Mouse (Mus musculus) embryonic facial prominence, embryonic 15.5 days (tissue): ENCODE data around the gene Rbp3. TPM values are rescaled to one million over a fixed set of nuclear protein-coding genes. Genes with fewer than 3 reads are reported as not detected.

Experiments used
- ATAC-seq: fragments of 200-750 bp; cut with Nextera tagmentation; 2 replicates; pipeline ENCODE4 v1.8.0; 2017; ENCODE audit warnings: low read depth, moderate TSS enrichment; ENCODE audit not compliant: insufficient number of reproducible peaks, low FRiP score, low TSS enrichment
- H3K27ac ChIP-seq: fragments of 300-500 bp; sonication (generic); replicated peaks from 2 replicates; pipeline ENCODE4 v1.5.1; 2015; ENCODE audit warnings: mild to moderate bottlenecking, inconsistent platforms
- H3K27me3 ChIP-seq: fragments of 300-500 bp; sonication (generic); 2 replicates; pipeline ENCODE4 v1.6.1; 2015; ENCODE audit warnings: inconsistent platforms
- H3K36me3 ChIP-seq: fragments of 300-500 bp; sonication (generic); 2 replicates; pipeline ENCODE4 v1.6.1; 2015; ENCODE audit warnings: mild to moderate bottlenecking, inconsistent platforms
- H3K4me1 ChIP-seq: fragments of 300-500 bp; sonication (generic); 2 replicates; pipeline ENCODE4 v1.6.1; 2015; ENCODE audit warnings: inconsistent platforms
- H3K4me2 ChIP-seq: fragments of 300-500 bp; sonication (generic); replicated peaks from 2 replicates; pipeline ENCODE4 v1.6.1; 2015; ENCODE audit warnings: mild to moderate bottlenecking, inconsistent platforms
- H3K4me3 ChIP-seq: fragments of 300-500 bp; sonication (generic); replicated peaks from 2 replicates; pipeline ENCODE4 v1.5.1; 2015; ENCODE audit warnings: mild to moderate bottlenecking, inconsistent platforms
- H3K9ac ChIP-seq: fragments of 300-500 bp; sonication (generic); 2 replicates; pipeline ENCODE4 v1.6.1; 2015; ENCODE audit warnings: inconsistent platforms
- H3K9me3 ChIP-seq: fragments of 300-500 bp; sonication (generic); replicated peaks from 2 replicates; pipeline ENCODE4 v1.6.1; 2016; ENCODE audit warnings: inconsistent platforms
- WGBS: fragments of 180-500 bp; shearing (Covaris S2); methylation state at CpG from one replicate; pipeline ENCODE4 v1.1.7; 2015; 5-methylcytosine and 5-hydroxymethylcytosine counted together
- polyA plus RNA-seq: library from polyadenylated mRNA; unstranded; fragments of >200 nt; fragmentation: Nextera tagmentation; extraction: Ambion mirVana; gene quantifications from 2 replicates; pipeline ENCODE4 v1.2.1, GENCODE M21; 2015

Rbp3 gene
- polyA plus RNA-seq, 1 experiment from 2014 or later = not detected

- H3K36me3 ChIP-seq = no peaks in the 10 kb centered on the region
- peak overlapping the region; percentile 36 for H3K4me2 ChIP-seq
- ATAC-seq = no peak
- no peak overlapping the region for H3K9ac ChIP-seq
- no peaks in the 10 kb centered on the region for H3K9me3 ChIP-seq
- H3K27me3 ChIP-seq = peaks cover 3% of the 10 kb centered on the region; the same call in 1 of the 2 replicates
- H3K4me3 ChIP-seq = no peak overlapping the region
- H3K27ac ChIP-seq = no peak overlapping the region
- WGBS = 28% methylated on average over 9 of the region's 9 CpGs
- H3K4me1 ChIP-seq = 0 out of 2 replicates have a peak, but pooled peaks cover 4% of the 10 kb centered on the region
These were observed 14.7 kb upstream of the Rbp3 start for GRCm38 (mm10) chr14:33939117-33939516.

GRCm38 (mm10) chr14:33940739-33941138, 13.1 kb upstream of the Rbp3 start, which contains the start of gene Gdf2:
Gdf2 (plus strand) TSS chr14:33941039.
- Histone ChIP-seq H3K4me3 (no peak within 1 kb of the TSS), H3K9me3 (no peaks in the 10 kb centered on the region)
- WGBS = 73% methylated on average over 8 of the region's 8 CpGs

GRCm38 (mm10) chr14:33942222-33942621, 11.6 kb upstream of the Rbp3 start:
- Histone ChIP-seq H3K36me3 (no peaks in the 10 kb centered on the region), H3K27me3 (peaks cover 3% of the 10 kb centered on the region; the same call in 1 of the 2 replicates), H3K4me3 (no peak overlapping the region), H3K9ac (no peak overlapping the region), H3K27ac (no peak overlapping the region), H3K4me2 (no peak overlapping the region), H3K4me1 (0 out of 2 replicates have a peak, but pooled peaks cover 4% of the 10 kb centered on the region), H3K9me3 (no peaks in the 10 kb centered on the region)
- ATAC-seq = no peak
- 82% methylated on average over 5 of the region's 5 CpGs for WGBS

More at GRCm38 (mm10) chr14:33940739-33941138, 13.1 kb upstream of the Rbp3 start, which contains the start of gene Gdf2:
- 0 out of 2 replicates have a peak, but pooled peaks cover 4% of the 10 kb centered on the region for H3K4me1 ChIP-seq
- no peak within 1 kb of the TSS for H3K4me2 ChIP-seq
- no peak within 1 kb of the TSS for H3K27ac ChIP-seq
- peaks cover 3% of the 10 kb centered on the region; the same call in 1 of the 2 replicates for H3K27me3 ChIP-seq
- no peak within 1 kb of the TSS for H3K9ac ChIP-seq
- H3K36me3 ChIP-seq = no peaks in the 10 kb centered on the region
- no peak for ATAC-seq

- Histone ChIP-seq H3K9ac (no peak overlapping the region), H3K4me2 (no peak overlapping the region), H3K4me1 (no peaks in the 10 kb centered on the region), H3K4me3 (no peak overlapping the region), H3K27ac (no peak overlapping the region), H3K36me3 (no peaks in the 10 kb centered on the region), H3K27me3 (0 out of 2 replicates have a peak, but pooled peaks cover 3% of the 10 kb centered on the region), H3K9me3 (no peaks in the 10 kb centered on the region)
- 74% methylated on average over 6 of the region's 6 CpGs for WGBS
- ATAC-seq = no peak
These were observed 7.7 kb upstream of the Rbp3 start for GRCm38 (mm10) chr14:33946125-33946524.

GRCm38 (mm10) chr14:33952233-33952981, 1.4 kb upstream of the Rbp3 start:
- Histone ChIP-seq H3K9me3 (no peaks in the 10 kb centered on the region), H3K27ac (no peak overlapping the region), H3K4me3 (no peak overlapping the region), H3K27me3 (no peaks in the 10 kb centered on the region; the same call in 1 of the 2 replicates), H3K9ac (no peak overlapping the region), H3K4me2 (no peak overlapping the region), H3K36me3 (no peaks in the 10 kb centered on the region), H3K4me1 (no peaks in the 10 kb centered on the region)
- no peak for ATAC-seq
- 28% methylated on average over 6 of the region's 6 CpGs for WGBS

GRCm38 (mm10) chr14:33956055-33956454, 2.3 kb downstream of the Rbp3 start:
- Histone ChIP-seq H3K9me3 (no peaks in the 10 kb centered on the region), H3K9ac (no peak overlapping the region), H3K4me1 (no peaks in the 10 kb centered on the region), H3K27ac (no peak overlapping the region), H3K4me2 (no peak overlapping the region), H3K36me3 (no peaks in the 10 kb centered on the region), H3K27me3 (no peaks in the 10 kb centered on the region; the same call in 1 of the 2 replicates), H3K4me3 (no peak overlapping the region)
- ATAC-seq = no peak
- WGBS = 70% methylated on average over 13 of the region's 13 CpGs

- no peak for ATAC-seq
- no peak overlapping the region for H3K4me2 ChIP-seq
- H3K27ac ChIP-seq = no peak overlapping the region
- 85% methylated on average over 4 of the region's 4 CpGs for WGBS
- no peaks in the 10 kb centered on the region for H3K4me1 ChIP-seq
- no peaks in the 10 kb centered on the region for H3K9me3 ChIP-seq
- H3K4me3 ChIP-seq = no peak overlapping the region
- H3K27me3 ChIP-seq = no peaks in the 10 kb centered on the region; the same call in 1 of the 2 replicates
- H3K9ac ChIP-seq = no peak overlapping the region
- H3K36me3 ChIP-seq = no peaks in the 10 kb centered on the region
These were observed 4.4 kb downstream of the Rbp3 start for GRCm38 (mm10) chr14:33958186-33958585.

- H3K9me3 ChIP-seq = no peaks in the 10 kb centered on the region
- H3K4me3 ChIP-seq = no peak overlapping the region
- H3K9ac ChIP-seq = no peak overlapping the region
- H3K4me1 ChIP-seq = no peaks in the 10 kb centered on the region
- no peak for ATAC-seq
- H3K4me2 ChIP-seq = no peak overlapping the region
- H3K36me3 ChIP-seq = no peaks in the 10 kb centered on the region
- no peaks in the 10 kb centered on the region; the same call in 1 of the 2 replicates for H3K27me3 ChIP-seq
- 55% methylated on average over 3 of the region's 3 CpGs for WGBS
- H3K27ac ChIP-seq = no peak overlapping the region
These were observed 5.0 kb downstream of the Rbp3 start for GRCm38 (mm10) chr14:33958841-33959240.

GRCm38 (mm10) chr14:33959341-33959740, 5.5 kb downstream of the Rbp3 start:
- no peaks in the 10 kb centered on the region; the same call in 1 of the 2 replicates for H3K27me3 ChIP-seq
- no peak for ATAC-seq
- no peaks in the 10 kb centered on the region for H3K36me3 ChIP-seq
- 12% methylated on average over 9 of the region's 9 CpGs for WGBS
- no peak overlapping the region for H3K9ac ChIP-seq
- H3K4me2 ChIP-seq = no peak overlapping the region
- no peaks in the 10 kb centered on the region for H3K4me1 ChIP-seq
- no peaks in the 10 kb centered on the region for H3K9me3 ChIP-seq
- no peak overlapping the region for H3K4me3 ChIP-seq
- H3K27ac ChIP-seq = no peak overlapping the region

GRCm38 (mm10) chr14:33965675-33966074, 11.9 kb downstream of the Rbp3 start:
- no peak overlapping the region for H3K9ac ChIP-seq
- no peak for ATAC-seq
- H3K4me1 ChIP-seq = no peaks in the 10 kb centered on the region
- no peak overlapping the region for H3K4me2 ChIP-seq
- H3K4me3 ChIP-seq = no peak overlapping the region
- H3K27ac ChIP-seq = no peak overlapping the region
- H3K9me3 ChIP-seq = no peaks in the 10 kb centered on the region
- H3K27me3 ChIP-seq = no peaks in the 10 kb centered on the region
- no peaks in the 10 kb centered on the region for H3K36me3 ChIP-seq
- WGBS = 65% methylated on average over 7 of the region's 7 CpGs

- no peak overlapping the region for H3K4me3 ChIP-seq
- peaks cover 2% of the 10 kb centered on the region; the same call in 1 of the 2 replicates for H3K27me3 ChIP-seq
- H3K9ac ChIP-seq = no peak overlapping the region
- no peak overlapping the region for H3K4me2 ChIP-seq
- no peaks in the 10 kb centered on the region for H3K36me3 ChIP-seq
- ATAC-seq = no peak
- no peak overlapping the region for H3K27ac ChIP-seq
- 47% methylated on average over 7 of the region's 7 CpGs for WGBS
- H3K4me1 ChIP-seq = no peaks in the 10 kb centered on the region
- no peaks in the 10 kb centered on the region for H3K9me3 ChIP-seq
These were observed 18.9 kb downstream of the Rbp3 start for GRCm38 (mm10) chr14:33972679-33973078.
